Mouse (Mus musculus) liver, embryonic 14.5 days (tissue): ENCODE results near the gene Myo18a.

ENCODE experiments used
- CTCF ChIP-seq: IDR thresholded peaks from 2 replicates; pipeline ENCODE4 v1.5.1; 2016; ENCODE audit warnings: antibody characterized with exemption, low read depth, control low read depth
- EP300 ChIP-seq: IDR thresholded peaks from 2 replicates; pipeline ENCODE4 v1.6.1; 2016; ENCODE audit warnings: antibody characterized with exemption, low read depth

- TF ChIP-seq CTCF = no peak
- no peak for TF ChIP-seq EP300
These were observed 16.2 kb downstream of the Myo18a start for GRCm38 (mm10) chr11:77779240-77779639.
